Mouse (Mus musculus) induced T-regulatory cell, adult 2 months (primary cell): ENCODE results near the gene Olfr944.

Experiments used
- DNase-seq: peaks from one replicate; pipeline ENCODE4 v3.0.0-alpha.2; 2012; ENCODE audit warnings: low read depth

The Olfr944 gene

DNA sequence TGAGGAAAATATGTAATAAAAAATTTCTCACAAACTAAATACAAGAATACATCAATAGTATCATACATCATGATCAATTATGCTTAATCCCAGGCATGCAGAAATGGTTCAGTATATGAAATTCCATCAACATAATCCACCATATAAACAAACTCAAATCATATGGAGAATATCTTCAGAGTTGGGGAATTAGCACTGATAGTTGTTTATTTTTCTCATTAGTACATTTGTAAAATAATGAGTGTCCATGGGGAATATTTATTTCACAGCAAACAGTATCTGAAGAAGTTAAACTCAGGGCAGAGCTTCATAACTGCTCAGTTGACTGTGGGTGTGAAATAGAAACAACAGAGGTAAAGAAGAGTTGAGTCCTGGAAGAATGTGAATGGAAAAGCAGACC, at the start of gene Olfr944:
Gene Olfr944, plus strand, starts transcription at position 301 of the 400 bp plus-strand sequence.
- no peak for DNase-seq

DNA sequence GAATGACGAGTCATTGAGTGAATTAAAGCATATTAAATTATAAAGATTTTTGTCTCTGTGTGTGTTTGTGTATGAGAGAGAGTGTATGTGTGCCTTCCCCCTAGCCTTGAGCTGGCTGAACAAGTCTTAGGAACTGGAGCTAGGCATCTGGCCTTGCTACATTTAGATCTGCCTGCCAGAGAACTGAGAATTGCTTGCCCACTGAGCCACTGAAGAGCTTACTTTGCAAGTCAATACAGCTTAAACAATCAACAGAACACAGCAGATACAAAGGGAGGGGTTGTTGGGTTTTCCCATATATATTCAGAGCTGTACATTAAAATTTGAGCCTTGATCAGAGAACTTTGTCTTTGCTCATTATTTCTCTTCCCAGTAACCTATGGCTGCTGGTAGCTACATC, 49.3 kb upstream of the Olfr944 start:
- DNase-seq = no peak

- DNase-seq = no peak
Measured at GRCm38 (mm10) chr9:39166004-39166403, 35.7 kb upstream of the Olfr944 start, which contains the start of gene Olfr943. TSS of gene Olfr943 (plus strand) at chr9:39166304.

- DNase-seq = no peak
Measured at GRCm38 (mm10) chr9:39249894-39250293, 48.2 kb downstream of the Olfr944 start, which contains the start of gene Olfr1537. TSS of gene Olfr1537 (minus strand) at chr9:39249994.
